15 mouse cellular contexts compared by ENCODE assay signal in the genomic region with DNA sequence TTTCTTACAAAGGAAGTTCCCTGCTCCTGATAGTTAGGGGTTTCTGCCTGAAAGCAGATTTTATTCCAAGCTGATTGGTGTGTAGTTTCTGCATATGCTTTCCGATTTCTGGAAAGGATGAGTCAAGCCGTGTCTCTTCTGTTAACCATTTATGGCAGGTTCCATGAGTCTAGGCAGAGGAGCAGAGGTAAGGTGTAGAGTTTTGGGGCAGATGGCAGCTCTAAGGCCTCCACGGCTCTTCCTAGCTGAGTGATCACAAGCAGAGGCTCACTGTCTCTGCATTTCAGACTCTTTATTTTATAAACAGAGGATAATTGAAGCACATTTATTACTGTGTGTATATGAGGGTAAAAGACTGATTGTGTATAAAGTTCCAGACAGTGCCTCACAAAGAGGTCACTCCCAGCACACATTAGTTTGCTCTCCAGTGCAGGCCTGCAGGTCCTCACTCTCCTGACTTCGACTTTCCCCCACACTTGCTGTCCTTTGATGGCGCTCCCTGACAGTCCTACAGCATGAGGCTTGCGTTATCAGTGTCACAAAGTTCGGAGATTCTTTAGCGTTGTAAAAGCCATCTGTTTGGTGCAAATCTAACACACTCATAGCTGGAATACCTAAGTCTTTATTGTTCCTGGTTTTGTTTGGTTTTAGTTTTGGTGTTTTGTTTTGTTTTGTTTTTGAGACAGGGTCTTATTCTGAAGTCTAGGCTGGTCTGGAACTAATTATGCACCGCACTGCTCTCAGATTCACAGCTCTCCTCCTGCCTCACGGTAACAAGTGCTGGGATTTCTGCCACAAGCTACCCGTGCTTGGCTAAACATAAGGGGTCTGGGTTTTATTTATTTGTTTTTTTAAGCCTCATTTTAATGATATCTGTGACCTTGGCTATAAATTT.
DNase-seq lines count a peak whose midpoint lies in the region; ATAC-seq and TF ChIP-seq lines count a peak whose summit lies in the region.
"Had no signal": no experiment of that assay in that cellular context is flagged by ENCODE, and none has a peak within 500 bp of the region (broad histone marks: within the 10 kb centered on the region; RNA-seq: fewer than 3 reads in every experiment).

No protein-coding gene starts in this region.

- H3K9me3 ChIP-seq in liver, embryonic 12.5 days (replicated peaks) = no peaks in the 10 kb centered on the region
- H3K9me3 ChIP-seq in embryonic facial prominence, embryonic 10.5 days = no peaks in the 10 kb centered on the region
- H3K9me3 ChIP-seq in intestine, embryonic 16.5 days (ENCODE audit: control insufficient read depth, low read length) = no peaks in the 10 kb centered on the region
- no peaks in the 10 kb centered on the region for H3K9me3 ChIP-seq in stomach, embryonic 16.5 days (replicated peaks; ENCODE audit: control insufficient read depth, low read length)
- H3K9me3 ChIP-seq: forebrain, embryonic 15.5 days; hindbrain, embryonic 12.5 days had no signal

- H3K9ac ChIP-seq in liver, adult 2 months (ENCODE audit: low read depth, low read length) = no peak overlapping the region
- no peak overlapping the region for H3K9ac ChIP-seq in liver, embryonic 12.5 days
- no peak overlapping the region for H3K9ac ChIP-seq in intestine, embryonic 16.5 days (ENCODE audit: low read depth, low read length)
- no peak overlapping the region for H3K9ac ChIP-seq in stomach, embryonic 16.5 days (ENCODE audit: low read length)
- H3K9ac ChIP-seq: forebrain, embryonic 15.5 days; hindbrain, embryonic 12.5 days; lung, embryonic 14.5 days had no signal

- no peak for TF ChIP-seq POLR2A in liver, adult 2 months (IDR thresholded peaks at IDR 0.05; ENCODE audit: extremely low read depth, insufficient read depth, low read length)

- no peak overlapping the region for H3K4me3 ChIP-seq in liver, adult 2 months (ENCODE audit: insufficient read depth, low read depth, low read length)
- H3K4me3 ChIP-seq in liver, embryonic 12.5 days = no peak overlapping the region
- H3K4me3 ChIP-seq in embryonic facial prominence, embryonic 10.5 days = no peak overlapping the region
- no peak overlapping the region for H3K4me3 ChIP-seq in intestine, embryonic 16.5 days (ENCODE audit: low read length)
- H3K4me3 ChIP-seq in stomach, embryonic 16.5 days (replicated peaks; ENCODE audit: low read length) = no peak overlapping the region
- H3K4me3 ChIP-seq: forebrain, embryonic 15.5 days; hindbrain, embryonic 12.5 days had no signal

- peaks cover 9% of the 10 kb centered on the region; the same call in 1 of the 2 replicates for H3K4me1 ChIP-seq in liver, adult 2 months (ENCODE audit: control insufficient read depth, insufficient read depth, low read length)
- H3K4me1 ChIP-seq in liver, embryonic 12.5 days = no peaks in the 10 kb centered on the region
- H3K4me1 ChIP-seq in embryonic facial prominence, embryonic 10.5 days = peaks cover 30% of the 10 kb centered on the region
- H3K4me1 ChIP-seq in intestine, embryonic 16.5 days (ENCODE audit: control insufficient read depth, insufficient read depth, low read length) = peaks cover 22% of the 10 kb centered on the region
- H3K4me1 ChIP-seq in stomach, embryonic 16.5 days (ENCODE audit: control insufficient read depth, insufficient read depth, low read length) = peaks cover 20% of the 10 kb centered on the region

- ATAC-seq in liver, embryonic 12.5 days = no peak
- ATAC-seq in intestine, embryonic 16.5 days = peak; percentile 89
- ATAC-seq in stomach, embryonic 16.5 days (ENCODE audit: insufficient read depth, low FRiP score) = peak; percentile 77
- ATAC-seq in frontal cortex, adult (ENCODE audit: low TSS enrichment) = no peak

- no peak for TF ChIP-seq CTCF in liver, adult 2 months (IDR thresholded peaks at IDR 0.05; ENCODE audit: low read depth, low read length)

- no peaks in the 10 kb centered on the region for H3K36me3 ChIP-seq in liver, adult 2 months (ENCODE audit: control insufficient read depth, insufficient read depth, low read length)
- no peaks in the 10 kb centered on the region for H3K36me3 ChIP-seq in liver, embryonic 12.5 days
- no peaks in the 10 kb centered on the region for H3K36me3 ChIP-seq in embryonic facial prominence, embryonic 10.5 days (replicated peaks)
- no peaks in the 10 kb centered on the region for H3K36me3 ChIP-seq in intestine, embryonic 16.5 days (ENCODE audit: control insufficient read depth, insufficient read depth, low read length)
- no peaks in the 10 kb centered on the region for H3K36me3 ChIP-seq in stomach, embryonic 16.5 days (ENCODE audit: control insufficient read depth, insufficient read depth, low read length)
- H3K36me3 ChIP-seq: forebrain, embryonic 15.5 days; hindbrain, embryonic 12.5 days had no signal

- no peak overlapping the region for H3K27ac ChIP-seq in liver, adult 2 months (replicated peaks; ENCODE audit: insufficient read depth, low read depth, low read length)
- no peak overlapping the region for H3K27ac ChIP-seq in liver, embryonic 12.5 days
- no peak overlapping the region for H3K27ac ChIP-seq in embryonic facial prominence, embryonic 10.5 days (replicated peaks)
- peak overlapping the region; percentile 46 for H3K27ac ChIP-seq in intestine, embryonic 16.5 days (ENCODE audit: low read length)
- H3K27ac ChIP-seq in stomach, embryonic 16.5 days (ENCODE audit: low read length) = peak overlapping the region; percentile 83
- H3K27ac ChIP-seq: forebrain, embryonic 15.5 days; hindbrain, embryonic 12.5 days had no signal

- no peak overlapping the region for H3K4me2 ChIP-seq in liver, embryonic 12.5 days
- peak overlapping the region; percentile 40; the same call in 1 of the 2 replicates for H3K4me2 ChIP-seq in intestine, embryonic 16.5 days (ENCODE audit: low read depth, low read length)
- no peak overlapping the region for H3K4me2 ChIP-seq in stomach, embryonic 16.5 days (ENCODE audit: low read depth, low read length)
- H3K4me2 ChIP-seq: forebrain, embryonic 15.5 days; hindbrain, embryonic 12.5 days; lung, embryonic 14.5 days had no signal

- intact Hi-C loops in left cerebral cortex, postnatal 36 days (cut with DNase I) = no loop called here

- 41% methylated on average over 11 of the region's 11 CpGs for WGBS in liver, adult 2 months
- WGBS in liver, embryonic 12.5 days (ENCODE audit: insufficient replicate concordance) = 50% methylated on average over 11 of the region's 11 CpGs
- WGBS in embryonic facial prominence, embryonic 10.5 days = 41% methylated on average over 11 of the region's 11 CpGs
- 23% methylated on average over 11 of the region's 11 CpGs for WGBS in intestine, embryonic 16.5 days
- WGBS in stomach, embryonic 16.5 days = 23% methylated on average over 11 of the region's 11 CpGs

- H3K79me2 ChIP-seq in liver, adult 2 months (ENCODE audit: control insufficient read depth, insufficient read depth, low read length) = no peaks in the 10 kb centered on the region

- peak; percentile 42 for DNase-seq in liver, adult 2 months (ENCODE audit: extremely low read depth, low read depth, low spot score)
- peak; percentile 38 for DNase-seq in embryonic facial prominence, embryonic 10.5 days (ENCODE audit: low spot score)
- no peak for DNase-seq in left cerebral cortex, postnatal 36 days (ENCODE audit: low spot score in 2 of 2)
- DNase-seq in right cerebral cortex, postnatal 10 days (ENCODE audit: low spot score in 2 of 2) = no peak
- DNase-seq: adrenal gland, postnatal 25 days; gastrocnemius, postnatal 14 days; kidney, adult 9 months; lung, embryonic 14.5 days; thymus, adult 2 months had no signal

- no peaks in the 10 kb centered on the region for H3K27me3 ChIP-seq in liver, adult 2 months (ENCODE audit: control insufficient read depth, insufficient read depth, low read length)
- H3K27me3 ChIP-seq in liver, embryonic 12.5 days (replicated peaks) = no peaks in the 10 kb centered on the region
- H3K27me3 ChIP-seq in embryonic facial prominence, embryonic 10.5 days (replicated peaks; ENCODE audit: low read depth, poor library complexity, severe bottlenecking) = no peaks in the 10 kb centered on the region; the same call in 1 of the 2 replicates
- no peaks in the 10 kb centered on the region for H3K27me3 ChIP-seq in intestine, embryonic 16.5 days (replicated peaks; ENCODE audit: control insufficient read depth, insufficient read depth, low read length)
- H3K27me3 ChIP-seq in stomach, embryonic 16.5 days (ENCODE audit: control insufficient read depth, insufficient read depth, low read length) = no peaks in the 10 kb centered on the region
- H3K27me3 ChIP-seq: forebrain, embryonic 15.5 days; hindbrain, embryonic 12.5 days had no signal

Comparison
In these comparisons a context has a peak if more than half of its experiments do, and no peak if none do; other contexts are left out.
1. DNase-seq: peak in liver, adult 2 months (single experiment) and embryonic facial prominence, embryonic 10.5 days (single experiment); none in left cerebral cortex, postnatal 36 days (0 of 2) and right cerebral cortex, postnatal 10 days (0 of 2).
2. H3K27ac ChIP-seq: peak in intestine, embryonic 16.5 days (single experiment) and stomach, embryonic 16.5 days (single experiment); none in liver, adult 2 months (single experiment), liver, embryonic 12.5 days (single experiment) and embryonic facial prominence, embryonic 10.5 days (single experiment).
3. ATAC-seq: peak in intestine, embryonic 16.5 days (single experiment) and stomach, embryonic 16.5 days (single experiment); none in liver, embryonic 12.5 days (single experiment) and frontal cortex, adult (single experiment).